Mouse (Mus musculus) kidney, adult 11 months (tissue): ENCODE measurements around the gene Zfp689.
"Not testable (repeated sequence)": the region's sequence is repeated elsewhere in the genome, so short reads cannot be mapped to it uniquely, and the experiment has no call there.

ENCODE experiments used
- DNase-seq: peaks from one replicate; pipeline ENCODE4 v3.0.0; 2022

The Zfp689 gene

GRCm38 (mm10) chr7:127448521-127449300 is at the start of gene Zfp689:
Gene Zfp689 (minus strand): TSS chr7:127449158.
- peak; percentile 97 for DNase-seq

DNA sequence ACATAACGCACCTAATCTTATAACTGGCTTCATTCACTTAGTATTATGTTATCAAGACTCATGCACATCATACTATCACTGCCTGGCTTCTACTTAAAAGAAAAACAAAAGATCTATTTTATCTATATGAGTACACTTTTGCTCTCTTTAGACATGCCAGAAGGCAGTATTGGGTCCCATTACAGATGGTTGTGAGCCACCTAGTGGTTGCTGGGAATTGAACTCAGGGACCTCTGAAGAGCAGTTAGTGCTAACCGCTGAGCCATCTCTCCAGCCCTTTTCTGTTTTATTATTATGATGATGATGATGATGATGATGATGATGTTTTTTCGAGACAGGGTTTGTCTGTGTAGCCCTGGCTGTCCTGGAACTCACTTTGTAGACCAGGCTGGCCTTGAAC is 49.4 kb upstream of the Zfp689 start:
- no peak for DNase-seq

- DNase-seq = no peak
Measured at GRCm38 (mm10) chr7:127497382-127497781, 48.4 kb upstream of the Zfp689 start.

DNA sequence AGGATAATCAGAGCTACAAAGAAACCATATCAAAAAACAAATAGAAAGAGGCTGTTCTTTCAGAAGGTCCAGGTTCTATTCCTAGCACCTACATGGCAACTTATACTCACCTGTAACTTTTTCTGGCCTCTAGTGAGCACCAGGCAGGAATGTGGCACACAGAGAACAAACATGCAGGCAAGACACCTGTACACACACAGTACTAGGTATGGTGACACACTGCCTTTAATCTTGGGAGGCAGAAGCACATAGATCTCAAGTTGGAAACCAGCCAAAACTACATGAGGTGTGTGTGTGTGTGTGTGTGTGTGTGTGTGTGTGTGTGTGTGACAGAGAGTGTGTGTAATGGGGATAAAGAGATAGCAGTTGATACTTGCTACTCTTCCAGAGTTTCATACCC is 45.7 kb upstream of the Zfp689 start:
- DNase-seq = no peak

DNA sequence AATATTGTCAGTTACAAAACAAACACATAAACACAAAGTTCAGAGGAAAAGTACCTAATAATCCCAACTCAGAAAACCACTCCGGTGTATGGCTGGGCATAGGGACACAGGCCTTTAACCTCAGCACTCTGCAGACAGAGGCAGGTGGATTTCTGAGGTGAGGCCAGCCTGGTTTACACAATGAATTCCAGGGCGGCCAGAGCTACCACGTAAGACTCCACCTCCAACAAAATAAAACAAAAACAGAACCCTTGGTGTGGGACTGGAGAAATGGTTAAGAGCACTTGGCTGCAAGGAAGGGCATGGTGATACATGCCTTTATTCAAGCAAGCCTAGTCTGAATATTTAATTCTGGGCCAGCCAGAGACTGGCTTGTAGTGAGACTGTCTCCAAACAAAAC is 42.9 kb upstream of the Zfp689 start:
- DNase-seq = no peak

GRCm38 (mm10) chr7:127489982-127490381 is 41.0 kb upstream of the Zfp689 start:
- no peak for DNase-seq

DNA sequence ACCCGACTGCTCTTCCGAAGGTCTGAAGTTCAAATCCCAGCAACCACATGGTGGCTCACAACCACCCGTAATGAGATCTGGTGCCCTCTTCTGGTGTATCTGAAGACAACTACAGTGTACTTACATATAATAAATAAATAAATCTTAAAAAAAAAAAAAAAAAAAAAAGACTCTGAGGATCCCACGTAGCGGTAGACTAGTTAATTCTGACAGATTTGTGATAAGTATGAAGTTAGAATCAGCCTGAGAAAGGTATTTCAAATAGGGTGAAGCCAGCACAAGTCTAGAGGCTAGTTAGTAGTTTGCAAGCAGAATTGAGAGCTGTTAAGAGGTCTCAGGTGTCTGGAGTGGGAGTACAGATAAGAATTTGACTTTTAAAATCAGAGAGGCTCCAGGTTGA is 39.4 kb upstream of the Zfp689 start:
- DNase-seq = not testable (repeated sequence)

GRCm38 (mm10) chr7:127485416-127485815 is 36.5 kb upstream of the Zfp689 start:
- DNase-seq = no peak

DNA sequence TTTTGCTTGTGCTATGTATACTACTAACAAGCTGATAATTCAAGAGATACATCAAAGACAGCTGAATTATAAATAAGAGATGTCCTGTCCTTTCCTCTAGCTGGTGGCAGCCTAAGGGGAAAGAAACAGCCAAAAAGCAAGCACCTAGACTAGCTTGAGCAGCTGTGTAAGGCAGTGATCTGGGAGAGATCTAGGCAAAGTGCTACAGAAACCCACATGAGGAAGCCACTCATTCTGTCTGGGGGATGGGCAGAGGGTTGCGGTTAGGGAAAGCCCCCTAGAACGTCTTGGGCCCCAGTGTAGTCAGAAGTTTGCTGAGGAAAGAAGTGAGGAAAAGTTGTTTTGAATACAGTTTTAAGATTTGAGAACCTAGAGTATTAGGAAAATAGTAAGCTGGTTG is 31.4 kb upstream of the Zfp689 start:
- no peak for DNase-seq

DNA sequence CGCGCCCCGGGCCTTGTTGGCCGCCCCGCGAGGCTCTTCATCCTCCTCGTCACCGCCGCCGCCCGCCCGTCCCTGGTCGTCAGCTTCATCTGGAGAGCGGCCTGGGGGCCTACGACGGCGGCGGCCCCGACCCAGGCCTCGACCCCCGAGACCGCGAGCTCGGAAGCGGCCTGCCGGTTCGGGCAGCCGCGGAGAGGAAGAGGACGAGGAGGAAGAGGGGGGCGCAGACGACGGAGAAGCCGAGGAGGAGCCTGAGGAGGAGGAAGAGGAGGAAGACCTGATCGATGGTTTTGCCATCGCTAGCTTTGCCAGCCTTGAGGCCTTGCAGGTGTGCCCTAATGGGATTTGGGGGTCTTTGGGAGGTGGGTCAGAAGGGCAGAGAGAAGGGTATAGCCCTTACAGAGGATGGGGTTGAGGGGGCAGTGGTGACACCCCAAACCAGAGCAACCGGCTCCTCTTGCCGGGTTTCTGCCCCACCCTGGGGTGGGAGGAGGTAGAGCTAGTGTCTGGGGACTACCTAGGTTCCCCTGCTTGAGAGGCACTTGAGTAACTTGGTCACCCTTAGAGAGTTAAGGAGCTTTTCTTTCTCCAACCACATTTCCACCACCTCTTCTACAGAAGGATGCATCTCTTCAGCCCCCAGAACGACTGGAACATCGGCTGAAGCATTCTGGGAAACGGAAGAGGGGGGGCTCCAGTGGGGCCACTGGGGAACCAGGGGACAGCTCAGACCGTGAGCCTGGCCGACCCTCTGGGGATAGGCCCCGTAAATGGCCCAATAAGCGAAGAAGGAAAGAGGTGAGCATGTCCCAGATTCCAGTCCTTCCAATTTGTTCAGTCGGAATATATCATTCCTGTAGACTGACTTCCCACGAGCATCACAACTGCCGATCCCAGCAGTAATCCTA is 30.6 kb upstream of the Zfp689 start:
- no peak for DNase-seq

DNA sequence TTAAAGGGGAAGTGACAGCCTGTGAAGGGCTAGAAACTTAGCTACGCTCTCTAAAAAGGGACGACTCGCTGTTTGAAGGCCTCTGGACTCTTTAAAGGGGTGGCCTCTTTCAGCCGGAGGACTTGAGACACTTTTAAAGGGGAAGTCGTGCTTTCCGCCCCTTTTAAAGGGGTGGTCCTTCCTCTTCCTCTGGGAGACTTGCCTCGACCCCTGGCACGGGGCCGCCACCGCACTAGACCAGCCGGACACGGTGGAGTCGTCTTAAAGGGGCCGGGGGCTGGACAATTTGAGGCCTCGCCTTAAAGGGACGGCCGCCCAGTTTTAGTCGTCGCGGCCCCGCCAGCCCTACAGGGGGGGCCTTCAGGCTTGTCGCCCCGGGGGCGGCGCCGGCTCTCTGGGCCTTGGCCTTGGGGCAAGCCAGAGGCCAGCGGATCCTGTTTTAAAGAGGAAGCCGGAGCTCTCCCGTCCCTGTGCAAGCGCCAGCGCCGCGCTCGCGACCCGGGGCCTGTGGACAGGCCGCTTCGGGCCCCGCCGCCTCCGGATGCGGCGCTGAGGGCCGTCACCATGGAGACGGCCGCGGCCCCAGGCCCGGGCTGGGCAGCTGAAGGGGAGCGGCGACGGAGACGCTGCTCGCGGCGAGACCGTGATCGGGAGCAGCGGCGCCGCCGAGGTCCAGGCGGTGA is 29.8 kb upstream of the Zfp689 start, which contains the start of gene Fbrs:
TSS of gene Fbrs (plus strand) at position 565 of the 683 bp plus-strand sequence.
- peak; percentile 98 for DNase-seq

GRCm38 (mm10) chr7:127477687-127478634 is 29.0 kb upstream of the Zfp689 start:
- DNase-seq = peak; percentile 100

- DNase-seq = no peak
Measured at GRCm38 (mm10) chr7:127476855-127477254, 27.9 kb upstream of the Zfp689 start.

DNA sequence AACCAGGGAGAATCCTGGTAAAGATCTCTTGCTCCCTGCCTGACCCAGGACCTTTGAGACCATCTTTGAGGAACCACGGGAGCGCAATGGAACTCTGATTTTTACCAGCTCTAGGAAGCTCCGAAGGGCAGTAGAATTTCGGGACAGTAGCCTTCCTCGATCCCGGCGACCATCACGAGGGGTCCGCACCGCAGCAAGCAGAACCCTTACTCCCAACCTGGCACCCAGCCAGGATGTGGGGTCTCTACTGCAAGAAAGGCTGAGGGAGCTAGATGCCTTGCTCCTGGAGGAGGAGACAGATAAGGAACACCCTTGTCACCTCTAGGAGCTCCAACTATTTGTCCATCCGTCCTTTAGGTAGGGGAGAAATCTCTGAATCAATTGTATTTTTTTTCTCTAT is 27.4 kb upstream of the Zfp689 start:
- peak; percentile 37 for DNase-seq

GRCm38 (mm10) chr7:127475186-127475740 is 26.3 kb upstream of the Zfp689 start:
- DNase-seq = no peak

GRCm38 (mm10) chr7:127474378-127475070 is 25.6 kb upstream of the Zfp689 start:
- no peak for DNase-seq

DNA sequence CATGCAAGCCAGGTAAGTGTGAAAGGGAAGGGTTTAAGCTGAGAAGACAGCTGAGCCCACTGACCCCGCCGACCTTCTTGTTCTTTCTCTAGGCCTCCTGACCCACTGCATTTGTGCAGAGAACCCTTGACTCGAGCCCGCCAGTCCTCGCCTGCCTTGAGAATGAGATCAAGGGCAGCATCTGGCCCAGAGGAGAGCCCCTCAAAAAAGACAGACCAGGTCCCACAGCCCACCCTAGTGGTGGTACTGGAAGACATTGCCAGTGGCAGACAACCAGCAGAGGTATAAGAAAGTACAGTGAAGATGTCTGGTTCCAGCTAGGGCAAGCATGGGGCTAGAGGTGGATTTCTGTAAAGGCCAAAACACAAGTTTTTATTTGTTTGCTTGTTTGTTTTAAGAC is 24.7 kb upstream of the Zfp689 start:
- no peak for DNase-seq

DNA sequence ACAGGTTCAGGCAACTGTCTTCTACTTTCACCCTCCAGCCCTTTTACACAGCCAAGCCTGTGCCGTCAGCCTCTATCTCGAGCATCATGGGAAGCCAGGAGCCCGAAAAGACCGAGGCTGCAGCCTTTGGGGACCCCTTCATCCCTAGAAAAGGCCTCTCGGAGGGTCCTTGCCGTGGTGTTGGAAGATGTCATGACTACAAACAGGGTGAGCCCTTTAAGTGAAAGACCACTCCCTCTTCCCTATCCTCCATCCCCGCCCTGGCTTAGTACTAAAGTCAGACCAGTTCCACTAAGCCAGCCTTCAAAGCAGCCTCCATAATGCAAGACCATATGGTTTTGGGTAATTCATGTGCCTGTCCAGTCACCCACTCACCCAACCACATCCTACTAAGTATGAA is 23.1 kb upstream of the Zfp689 start:
- DNase-seq = no peak

- DNase-seq = no peak
Measured at GRCm38 (mm10) chr7:127471646-127472010, 22.7 kb upstream of the Zfp689 start.

- DNase-seq = peak; percentile 97
Measured at GRCm38 (mm10) chr7:127470743-127471645, 22.0 kb upstream of the Zfp689 start.
